Comparison of ENCODE assay signal across 11 mouse cellular contexts in genomic region chr8:111982116-111982515, GRCm38 (mm10). TPM values are rescaled to one million over a fixed set of nuclear protein-coding genes. Genes with fewer than 3 reads are reported as not detected.
DNase-seq lines count a peak whose midpoint lies in the region; ATAC-seq and TF ChIP-seq lines count a peak whose summit lies in the region.
"Had no signal": no experiment of that assay in that cellular context is flagged by ENCODE, and none has a peak within 500 bp of the region (broad histone marks: within the 10 kb centered on the region; RNA-seq: fewer than 3 reads in every experiment).

No protein-coding gene starts in this region.

- H3K9ac ChIP-seq in liver, embryonic 14.5 days (replicated peaks) = no peak overlapping the region
- no peak overlapping the region for H3K9ac ChIP-seq in forebrain, embryonic 14.5 days (ENCODE audit: low read length)
- H3K9ac ChIP-seq: forebrain, embryonic 15.5 days; liver, embryonic 13.5 days had no signal

- 67% methylated on average over 7 of the region's 7 CpGs for WGBS in liver, embryonic 14.5 days (ENCODE audit: insufficient replicate concordance)
- 74% methylated on average over 7 of the region's 7 CpGs for WGBS in bone marrow, adult 2 months
- WGBS in forebrain, embryonic 14.5 days = 81% methylated on average over 7 of the region's 7 CpGs

- H3K4me3 ChIP-seq in liver, embryonic 14.5 days (ENCODE audit: insufficient read depth in 1 of 2, low read depth in 2 of 2, low read length in 2 of 2) = no peak overlapping the region
- H3K4me3 ChIP-seq in bone marrow, adult 2 months (replicated peaks; ENCODE audit: control insufficient read depth, low read depth, low read length) = no peak overlapping the region
- no peak overlapping the region for H3K4me3 ChIP-seq in forebrain, embryonic 14.5 days (ENCODE audit: low read depth, low read length)
- H3K4me3 ChIP-seq: forebrain, embryonic 15.5 days; liver, embryonic 13.5 days had no signal

- H3K4me1 ChIP-seq in liver, embryonic 14.5 days (replicated peaks; ENCODE audit: control insufficient read depth in 2 of 2, insufficient read depth in 2 of 2, low read length in 1 of 2) = no peaks in the 10 kb centered on the region
- H3K4me1 ChIP-seq in bone marrow, adult 2 months (ENCODE audit: control insufficient read depth, insufficient read depth, low read length) = no peaks in the 10 kb centered on the region
- no peaks in the 10 kb centered on the region for H3K4me1 ChIP-seq in forebrain, embryonic 14.5 days (ENCODE audit: control insufficient read depth, insufficient read depth, low read length)
- H3K4me1 ChIP-seq: forebrain, embryonic 15.5 days had no signal

- DNase-seq in liver, embryonic 14.5 days (ENCODE audit: low read depth in 3 of 3, low spot score in 3 of 3) = no peak
- DNase-seq in liver = no peak
- DNase-seq in thymus, postnatal 0 days (ENCODE audit: low spot score) = peak; percentile 40
- DNase-seq in layer of hippocampus, adult 11-12 months (ENCODE audit: low spot score) = no peak
- no peak for DNase-seq in forebrain, embryonic 14.5 days (ENCODE audit: low spot score)
- DNase-seq in ovary, postnatal 10 days (ENCODE audit: low spot score) = no peak
- DNase-seq: kidney, adult 9 months; liver, embryonic 13.5 days had no signal

- no peaks in the 10 kb centered on the region for H3K27me3 ChIP-seq in liver, embryonic 14.5 days (ENCODE audit: control insufficient read depth, insufficient read depth, low read length)
- H3K27me3 ChIP-seq in forebrain, embryonic 14.5 days (replicated peaks; ENCODE audit: control insufficient read depth, insufficient read depth, low read length) = no peaks in the 10 kb centered on the region
- H3K27me3 ChIP-seq: forebrain, embryonic 15.5 days; liver, embryonic 13.5 days had no signal

- TF ChIP-seq CTCF in liver, embryonic 14.5 days (IDR thresholded peaks at IDR 0.05; ENCODE audit: low read depth) = peak; percentile 62
- TF ChIP-seq CTCF in bone marrow, adult 2 months (IDR thresholded peaks at IDR 0.05; ENCODE audit: control insufficient read depth, insufficient read depth, low read length) = peak; percentile 17; the same call in 1 of the 2 replicates

- H3K36me3 ChIP-seq in liver, embryonic 14.5 days (replicated peaks; ENCODE audit: control insufficient read depth, insufficient read depth, low read depth) = no peaks in the 10 kb centered on the region; the same call in none of the 2 replicates
- H3K36me3 ChIP-seq in forebrain, embryonic 14.5 days (ENCODE audit: control insufficient read depth, insufficient read depth, low read length) = peaks cover 47% of the 10 kb centered on the region; the same call in 1 of the 2 replicates

- H3K27ac ChIP-seq in liver, embryonic 14.5 days = no peak overlapping the region
- H3K27ac ChIP-seq in bone marrow, adult 2 months (ENCODE audit: control insufficient read depth, insufficient read depth, low read depth, low read length, poor library complexity) = no peak overlapping the region
- no peak overlapping the region for H3K27ac ChIP-seq in forebrain, embryonic 14.5 days (ENCODE audit: low read depth, low read length)
- H3K27ac ChIP-seq: forebrain, embryonic 15.5 days; liver, embryonic 13.5 days had no signal

- no peak overlapping the region for H3K4me2 ChIP-seq in liver, embryonic 14.5 days (ENCODE audit: low read depth)
- no peak overlapping the region for H3K4me2 ChIP-seq in forebrain, embryonic 14.5 days (ENCODE audit: low read length)
- H3K4me2 ChIP-seq: forebrain, embryonic 15.5 days; liver, embryonic 13.5 days had no signal

- TF ChIP-seq POLR2A in bone marrow, adult 2 months (IDR thresholded peaks at IDR 0.05; ENCODE audit: borderline replicate concordance, control insufficient read depth, low read depth, low read length) = no peak

- ATAC-seq in liver, embryonic 14.5 days (ENCODE audit: insufficient read depth) = no peak
- ATAC-seq in erythroblast, adult 5-6 weeks (replicated peaks; ENCODE audit: low FRiP score, poor library complexity, severe bottlenecking) = peak; percentile 55
- no peak for ATAC-seq in forebrain, embryonic 14.5 days
- ATAC-seq: forebrain, embryonic 15.5 days had no signal

- no peak for TF ChIP-seq EP300 in liver, embryonic 14.5 days (IDR thresholded peaks at IDR 0.05; ENCODE audit: low read depth)

- H3K9me3 ChIP-seq in liver, embryonic 14.5 days (ENCODE audit: control insufficient read depth, low read length) = no peaks in the 10 kb centered on the region
- H3K9me3 ChIP-seq in forebrain, embryonic 14.5 days (replicated peaks; ENCODE audit: control insufficient read depth, low read length) = no peaks in the 10 kb centered on the region
- H3K9me3 ChIP-seq: forebrain, embryonic 15.5 days; liver, embryonic 13.5 days had no signal

RNA-seq across cellular contexts. Expression of gene Adat1, which starts 10.0 kb away (rescaled TPM):
- polyA plus RNA-seq in liver, embryonic 14.5 days (2012; rRNA removed) = 2.8 and 3.4 TPM in 2 replicates
- polyA plus RNA-seq in liver, embryonic 14.5 days (2014; fragmentation: Nextera tagmentation; extraction: Ambion mirVana) = 2.4 and 2.5 TPM in 2 replicates
- 2.5 and 3.3 TPM in 2 replicates for polyA plus RNA-seq in bone marrow, adult 2 months (2011; ENCODE audit: insufficient read depth, insufficient read length, low replicate concordance, missing spikeins)
- 0.77 and 1.9 TPM in 2 replicates for total RNA-seq in erythroblast, adult 5-6 weeks (2015; ENCODE audit: low replicate concordance)
- 0.70 and 1.4 TPM in 2 replicates for total RNA-seq in erythroblast, adult 5-6 weeks (2017; ENCODE audit: low replicate concordance)
- 4.6 and 5.4 TPM in 2 replicates for polyA plus RNA-seq in thymus, postnatal 0 days (2015; fragmentation: Nextera tagmentation; extraction: Ambion mirVana)
- 5.6 and 5.8 TPM in 2 replicates for polyA plus RNA-seq in forebrain, embryonic 14.5 days (2014; fragmentation: Nextera tagmentation; extraction: Ambion mirVana)

RNA-seq across cellular contexts. Expression of gene Kars, which starts 29.0 kb away (rescaled TPM):
- polyA plus RNA-seq in liver, embryonic 14.5 days (2012; rRNA removed) = 39.4 and 58.9 TPM in 2 replicates
- 93.6 and 105 TPM in 2 replicates for polyA plus RNA-seq in liver, embryonic 14.5 days (2014; fragmentation: Nextera tagmentation; extraction: Ambion mirVana)
- 33.7 and 50.7 TPM in 2 replicates for polyA plus RNA-seq in bone marrow, adult 2 months (2011; ENCODE audit: insufficient read depth, insufficient read length, low replicate concordance, missing spikeins)
- 27.0 and 31.7 TPM in 2 replicates for total RNA-seq in erythroblast, adult 5-6 weeks (2015; ENCODE audit: low replicate concordance)
- total RNA-seq in erythroblast, adult 5-6 weeks (2017; ENCODE audit: low replicate concordance) = 30.4 and 40.3 TPM in 2 replicates
- polyA plus RNA-seq in thymus, postnatal 0 days (2015; fragmentation: Nextera tagmentation; extraction: Ambion mirVana) = 169 and 186 TPM in 2 replicates
- polyA plus RNA-seq in forebrain, embryonic 14.5 days (2014; fragmentation: Nextera tagmentation; extraction: Ambion mirVana) = 189 and 194 TPM in 2 replicates

RNA-seq across cellular contexts. Expression of gene Terf2ip, which starts 29.1 kb away (rescaled TPM):
- polyA plus RNA-seq in liver, embryonic 14.5 days (2012; rRNA removed) = 2.9 and 3.9 TPM in 2 replicates
- polyA plus RNA-seq in liver, embryonic 14.5 days (2014; fragmentation: Nextera tagmentation; extraction: Ambion mirVana) = 3.2 and 3.5 TPM in 2 replicates
- polyA plus RNA-seq in bone marrow, adult 2 months (2011; ENCODE audit: insufficient read depth, insufficient read length, low replicate concordance, missing spikeins) = 5.6 and 5.9 TPM in 2 replicates
- 1.9 TPM in 2 replicates for total RNA-seq in erythroblast, adult 5-6 weeks (2015; ENCODE audit: low replicate concordance)
- total RNA-seq in erythroblast, adult 5-6 weeks (2017; ENCODE audit: low replicate concordance) = 2.5 and 3.6 TPM in 2 replicates
- polyA plus RNA-seq in thymus, postnatal 0 days (2015; fragmentation: Nextera tagmentation; extraction: Ambion mirVana) = 12.8 and 16.8 TPM in 2 replicates
- 22.6 and 33.3 TPM in 2 replicates for polyA plus RNA-seq in forebrain, embryonic 14.5 days (2014; fragmentation: Nextera tagmentation; extraction: Ambion mirVana)

RNA-seq across cellular contexts. Expression of gene Gm6793, which starts 32.7 kb away (rescaled TPM):
- 0.08 and 0.17 TPM in 2 replicates for polyA plus RNA-seq in liver, embryonic 14.5 days (2012; rRNA removed)
- 0.33 TPM in 1 of 2 replicates, not detected in the other for polyA plus RNA-seq in liver, embryonic 14.5 days (2014; fragmentation: Nextera tagmentation; extraction: Ambion mirVana)
- not detected in 2 replicates for polyA plus RNA-seq in bone marrow, adult 2 months (2011; ENCODE audit: insufficient read depth, insufficient read length, low replicate concordance, missing spikeins)
- not detected in 2 replicates for total RNA-seq in erythroblast, adult 5-6 weeks (2015; ENCODE audit: low replicate concordance)
- total RNA-seq in erythroblast, adult 5-6 weeks (2017; ENCODE audit: low replicate concordance) = not detected in 2 replicates
- polyA plus RNA-seq in thymus, postnatal 0 days (2015; fragmentation: Nextera tagmentation; extraction: Ambion mirVana) = 0.23 and 0.53 TPM in 2 replicates
- 0.23 and 0.64 TPM in 2 replicates for polyA plus RNA-seq in forebrain, embryonic 14.5 days (2014; fragmentation: Nextera tagmentation; extraction: Ambion mirVana)

RNA-seq across cellular contexts. Expression of gene Gabarapl2, which starts 41.6 kb away (rescaled TPM):
- 26.5 and 50.5 TPM in 2 replicates for polyA plus RNA-seq in liver, embryonic 14.5 days (2012; rRNA removed)
- polyA plus RNA-seq in liver, embryonic 14.5 days (2014; fragmentation: Nextera tagmentation; extraction: Ambion mirVana) = 184 and 188 TPM in 2 replicates
- 84.5 and 93.5 TPM in 2 replicates for polyA plus RNA-seq in bone marrow, adult 2 months (2011; ENCODE audit: insufficient read depth, insufficient read length, low replicate concordance, missing spikeins)
- total RNA-seq in erythroblast, adult 5-6 weeks (2015; ENCODE audit: low replicate concordance) = 113 and 121 TPM in 2 replicates
- total RNA-seq in erythroblast, adult 5-6 weeks (2017; ENCODE audit: low replicate concordance) = 170 and 171 TPM in 2 replicates
- polyA plus RNA-seq in thymus, postnatal 0 days (2015; fragmentation: Nextera tagmentation; extraction: Ambion mirVana) = 278 and 281 TPM in 2 replicates
- 518 and 525 TPM in 2 replicates for polyA plus RNA-seq in forebrain, embryonic 14.5 days (2014; fragmentation: Nextera tagmentation; extraction: Ambion mirVana)
